Mouse (Mus musculus): Measurements from ENCODE around the gene Ahnak2. TPM values are rescaled to one million over a fixed set of nuclear protein-coding genes. Genes with fewer than 3 reads are reported as not detected.

Ahnak2 gene
- total and polyA plus RNA-seq, 3 experiments = 2.6 to 11.4 TPM; not detected in 1

DNA sequence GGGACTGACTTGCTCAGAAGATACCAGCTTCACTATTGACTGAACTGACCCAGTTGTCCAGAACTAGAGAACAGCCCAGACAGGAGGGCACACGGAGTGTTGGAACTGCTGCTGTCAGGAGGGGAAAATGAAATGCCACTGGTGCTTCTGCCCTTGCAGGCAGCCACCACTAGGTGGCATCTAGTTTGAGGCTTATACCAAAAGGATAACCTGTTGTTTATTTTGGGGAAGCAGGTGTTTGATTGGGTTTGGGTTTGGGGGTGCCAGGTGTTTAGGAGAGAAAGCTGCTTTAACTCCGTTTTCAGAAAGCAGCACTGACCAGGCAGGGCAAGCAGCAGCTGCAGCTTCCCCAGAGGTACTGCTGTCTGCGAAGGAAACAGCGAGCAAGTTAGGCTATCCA, 13.8 kb upstream of the Ahnak2 start:
- Histone ChIP-seq H3K4me3 (ENCODE audit: control insufficient read depth in 1 of 2, insufficient read depth in 1 of 2, low read depth in 2 of 2, low read length in 2 of 2) (no peak overlapping the region), H3K27ac (ENCODE audit: control insufficient read depth, low read depth, low read length) (no peak overlapping the region), H3K9ac (ENCODE audit: control insufficient read depth, low read depth, low read length, poor library complexity, severe bottlenecking) (no peak overlapping the region), H3K79me2 (ENCODE audit: control insufficient read depth, insufficient read depth, low read length, poor library complexity) (peaks cover 11% of the 10 kb centered on the region), H3K27me3 (ENCODE audit: control insufficient read depth in 1 of 2, insufficient read depth in 2 of 2, low read length in 2 of 2) (no peaks in the 10 kb centered on the region), H3K4me1 (ENCODE audit: control insufficient read depth in 1 of 2, insufficient read depth in 2 of 2, low read length in 2 of 2) (no peaks in the 10 kb centered on the region; a peak in 1 of 4 replicates), H3K36me3 (ENCODE audit: control insufficient read depth in 1 of 2, insufficient read depth in 2 of 2, low read length in 2 of 2) (peaks cover 0 to 17% of the 10 kb centered on the region in 2 experiments; a peak in 2 of 4 replicates), H3K9me3 (replicated peaks; ENCODE audit: insufficient read depth, low read length) (no peaks in the 10 kb centered on the region)
- peak; percentile 86 for DNase-seq (ENCODE audit: low read depth, low spot score)
- TF ChIP-seq GABPA (IDR thresholded peaks at IDR 0.05; ENCODE audit: low read depth, low read length) (no peak), RAD21 (IDR thresholded peaks at IDR 0.05; ENCODE audit: low read depth, low read length) (no peak), UBTF (IDR thresholded peaks at IDR 0.05; ENCODE audit: borderline replicate concordance, insufficient read depth, low read depth, low read length) (no peak), POLR2A (IDR thresholded peaks at IDR 0.05; ENCODE audit: control insufficient read depth in 1 of 2, insufficient read depth in 1 of 2, low read depth in 1 of 2, low read length in 2 of 2, poor library complexity in 1 of 2) (0 out of 4 replicates have a peak, but pooled peaks of 1 of the 2 experiments have one; percentile 26), GATA1 (IDR thresholded peaks at IDR 0.05; ENCODE audit: low read depth, low read length) (0 out of 2 replicates have a peak, but pooled peaks have one; percentile 21), RCOR1 (IDR thresholded peaks at IDR 0.05; ENCODE audit: low read depth, low read length) (no peak), MXI1 (IDR thresholded peaks at IDR 0.05; ENCODE audit: low read depth, low read length) (no peak), EP300 (IDR thresholded peaks at IDR 0.05; ENCODE audit: low read depth in 1 of 2, low read length in 2 of 2) (no peak), USF2 (IDR thresholded peaks at IDR 0.05; ENCODE audit: borderline replicate concordance in 1 of 2, insufficient read depth in 1 of 2, low read depth in 1 of 2, low read length in 2 of 2) (no peak), SMC3 (IDR thresholded peaks at IDR 0.05; ENCODE audit: low read depth, low read length) (no peak), POLR2AphosphoS2 (IDR thresholded peaks at IDR 0.05; ENCODE audit: low read length) (no peak), MYC (IDR thresholded peaks at IDR 0.05; ENCODE audit: low read depth, low read length) (no peak), POLR2AphosphoS5 (IDR thresholded peaks at IDR 0.05; ENCODE audit: borderline replicate concordance, low read depth, low read length) (no peak), ZC3H11A (IDR thresholded peaks at IDR 0.05; ENCODE audit: low read depth, low read length) (no peak), MAFK (IDR thresholded peaks at IDR 0.05; ENCODE audit: borderline replicate concordance, low read depth, low read length) (no peak), CTCF (IDR thresholded peaks at IDR 0.05 in 2 of 3, conservative IDR thresholded peaks at IDR 0.05 in 1 of 3; ENCODE audit: control insufficient read depth in 1 of 3, insufficient read depth in 1 of 3, low read depth in 2 of 3, low read length in 3 of 3, poor library complexity in 1 of 3, severe bottlenecking in 1 of 3) (peak in 1 of 3 experiments; percentile 100; a peak in 2 of 6 replicates), ZNF384 (IDR thresholded peaks at IDR 0.05; ENCODE audit: low read depth, low read length) (no peak), ELF1 (IDR thresholded peaks at IDR 0.05; ENCODE audit: low read depth, low read length) (no peak), TBP (IDR thresholded peaks at IDR 0.05; ENCODE audit: low read depth, low read length) (peak; percentile 57; the same call in 1 of the 2 replicates), USF1 (IDR thresholded peaks at IDR 0.05; ENCODE audit: low read depth, low read length) (no peak), MEF2A (IDR thresholded peaks at IDR 0.05; ENCODE audit: extremely low read depth, insufficient replicate concordance, low read depth, low read length, poor library complexity, severe bottlenecking) (no peak), CHD2 (IDR thresholded peaks at IDR 0.05; ENCODE audit: low read length) (no peak), TCF12 (IDR thresholded peaks at IDR 0.05; ENCODE audit: low read depth, low read length) (no peak)

Measured in MEL (cell line).